Mouse (Mus musculus): Measurements from ENCODE around the gene Tha1. TPM values are rescaled to one million over a fixed set of nuclear protein-coding genes. Genes with fewer than 3 reads are reported as not detected.

Gene Tha1
- polyA plus RNA-seq, 1 experiment from 2014 or later, result 9.4 TPM

- DNase-seq (ENCODE audit: low spot score), result no peak
These were observed 8.5 kb upstream of the Tha1 start for GRCm38 (mm10) chr11:117881787-117882186.

- no peak for DNase-seq (ENCODE audit: low spot score)
These were observed 7.7 kb upstream of the Tha1 start for GRCm38 (mm10) chr11:117880977-117881358.

GRCm38 (mm10) chr11:117880336-117880976 lies 7.2 kb upstream of the Tha1 start:
- no peak for DNase-seq (ENCODE audit: low spot score)

GRCm38 (mm10) chr11:117879676-117880075 lies 6.4 kb upstream of the Tha1 start:
- no peak for DNase-seq (ENCODE audit: low spot score)

- DNase-seq (ENCODE audit: low spot score), result peak; percentile 34
These were observed 5.6 kb upstream of the Tha1 start for GRCm38 (mm10) chr11:117878892-117879291.

GRCm38 (mm10) chr11:117877917-117878745 lies 4.8 kb upstream of the Tha1 start:
- DNase-seq (ENCODE audit: low spot score), result peak; percentile 77

GRCm38 (mm10) chr11:117875681-117876080 lies 2.4 kb upstream of the Tha1 start:
- peak; percentile 44 for DNase-seq (ENCODE audit: low spot score)

- peak; percentile 61 for DNase-seq (ENCODE audit: low spot score)
These were observed 1.1 kb upstream of the Tha1 start for GRCm38 (mm10) chr11:117874419-117874818.

GRCm38 (mm10) chr11:117871911-117872584 lies 1.2 kb downstream of the Tha1 start:
- DNase-seq (ENCODE audit: low spot score), result peak; percentile 95

- DNase-seq (ENCODE audit: low spot score), result peak; percentile 62
These were observed 1.9 kb downstream of the Tha1 start for GRCm38 (mm10) chr11:117871376-117871775.

GRCm38 (mm10) chr11:117870688-117871365 lies 2.5 kb downstream of the Tha1 start:
- peak; percentile 91 for DNase-seq (ENCODE audit: low spot score)

- DNase-seq (ENCODE audit: low spot score), result no peak
These were observed 7.3 kb downstream of the Tha1 start for GRCm38 (mm10) chr11:117865988-117866387.

GRCm38 (mm10) chr11:117864805-117865204 lies 8.5 kb downstream of the Tha1 start:
- no peak for DNase-seq (ENCODE audit: low spot score)

GRCm38 (mm10) chr11:117863174-117863856 lies 10.0 kb downstream of the Tha1 start:
- DNase-seq (ENCODE audit: low spot score), result no peak

- DNase-seq (ENCODE audit: low spot score), result peak; percentile 46
These were observed 12.7 kb downstream of the Tha1 start, which contains the start of gene Tmem235 for GRCm38 (mm10) chr11:117860601-117861000. Gene Tmem235 (plus strand): TSS chr11:117860752.

- no peak for DNase-seq (ENCODE audit: low spot score)
These were observed 14.9 kb downstream of the Tha1 start for GRCm38 (mm10) chr11:117858392-117858791.

GRCm38 (mm10) chr11:117857462-117857861 lies 15.8 kb downstream of the Tha1 start:
- DNase-seq (ENCODE audit: low spot score), result no peak

- DNase-seq (ENCODE audit: low spot score), result no peak
These were observed 17.3 kb downstream of the Tha1 start for GRCm38 (mm10) chr11:117855975-117856374.

- no peak for DNase-seq (ENCODE audit: low spot score)
These were observed 17.9 kb downstream of the Tha1 start for GRCm38 (mm10) chr11:117855360-117855759.

GRCm38 (mm10) chr11:117854241-117854640 lies 19.0 kb downstream of the Tha1 start:
- DNase-seq (ENCODE audit: low spot score), result no peak

GRCm38 (mm10) chr11:117852875-117853274 lies 20.4 kb downstream of the Tha1 start:
- DNase-seq (ENCODE audit: low spot score), result no peak
